Mouse (Mus musculus) CH12.LX (cell line): ENCODE measurements around the gene Ets2. TPM values are rescaled to one million over a fixed set of nuclear protein-coding genes. Genes with fewer than 3 reads are reported as not detected.

ENCODE experiments used
- DNase-seq: peaks from one replicate; pipeline ENCODE4 v3.0.0-alpha.2; 2013; ENCODE audit errors: extremely low read depth
- H3K27ac ChIP-seq: 2 replicates; pipeline ENCODE4 v1.5.1; 2012; ENCODE audit warnings: low read depth, mild to moderate bottlenecking, control low read depth, moderate library complexity; ENCODE audit not compliant: insufficient read depth
- H3K27me3 ChIP-seq: replicated peaks from 2 replicates; pipeline ENCODE3; 2012; ENCODE audit warnings: inconsistent platforms
- H3K36me3 ChIP-seq, 2 experiments: replicated peaks in 1 of 2; 2 replicates each; pipeline versions ENCODE3 to v1.6.1; 2012; ENCODE audit warnings: inconsistent platforms in 1 of 2, low read length in 1 of 2, mild to moderate bottlenecking in 1 of 2, mixed read lengths in 1 of 2, moderate library complexity in 1 of 2; ENCODE audit not compliant: control insufficient read depth in 1 of 2, insufficient read depth in 1 of 2
- H3K4me1 ChIP-seq, 2 experiments: 2 replicates each; pipeline ENCODE4 v1.6.1; 2012; ENCODE audit warnings: inconsistent platforms in 1 of 2, moderate library complexity in 1 of 2; ENCODE audit not compliant: insufficient read depth in 2 of 2, control insufficient read depth in 1 of 2
- H3K4me2 ChIP-seq: 2 replicates; pipeline ENCODE4 v1.6.1; 2012; ENCODE audit warnings: low read depth, mild to moderate bottlenecking, control low read depth; ENCODE audit not compliant: poor library complexity, insufficient read depth, severe bottlenecking
- H3K4me3 ChIP-seq, 3 experiments: fragments of 150-350 bp in 1 of 3; sonication (generic) in 1 of 3; replicated peaks in 1 of 3; 2 replicates each; pipeline versions ENCODE3 to v1.5.1; 2011 to 2012; ENCODE audit warnings: low read depth in 2 of 3, low read length in 2 of 3, mild to moderate bottlenecking in 2 of 3, moderate library complexity in 2 of 3, control low read depth in 1 of 3, improper control_type of control experiment in 1 of 3, inconsistent platforms in 1 of 3, mixed read lengths in 1 of 3; ENCODE audit not compliant: poor library complexity in 1 of 3
- H3K79me2 ChIP-seq: replicated peaks from 2 replicates; pipeline ENCODE4 v1.6.1; 2012; ENCODE audit warnings: mild to moderate bottlenecking, moderate library complexity; ENCODE audit not compliant: control insufficient read depth, poor library complexity, insufficient read depth, severe bottlenecking; ENCODE audit errors: extremely low read depth
- H3K9ac ChIP-seq: 2 replicates; pipeline ENCODE4 v1.6.1; 2012; ENCODE audit warnings: low read depth, mild to moderate bottlenecking, control low read depth, moderate library complexity; ENCODE audit not compliant: insufficient read depth
- H3K9me3 ChIP-seq: replicated peaks from 2 replicates; pipeline ENCODE3; 2012; ENCODE audit warnings: low read length, inconsistent platforms, mixed read lengths
- E2F4 ChIP-seq: IDR thresholded peaks from 2 replicates; pipeline ENCODE4 v1.6.1; 2011; ENCODE audit warnings: low read depth, low read length, improper control_type of control experiment; ENCODE audit not compliant: insufficient replicate concordance
- ETS1 ChIP-seq: conservative IDR thresholded peaks from 2 replicates; pipeline ENCODE4 v1.6.1; 2012; ENCODE audit warnings: low read depth, mild to moderate bottlenecking, inconsistent platforms, low read length, improper control_type of control experiment, moderate library complexity
- GABPA ChIP-seq: IDR thresholded peaks from 2 replicates; pipeline ENCODE4 v1.6.1; 2012; ENCODE audit warnings: low read depth, low read length, improper control_type of control experiment, inconsistent platforms; ENCODE audit not compliant: insufficient replicate concordance
- HCFC1 ChIP-seq: IDR thresholded peaks from 2 replicates; pipeline ENCODE4 v1.6.1; 2012; ENCODE audit warnings: low read depth, mild to moderate bottlenecking, inconsistent platforms, low read length, improper control_type of control experiment
- IRF4 ChIP-seq: IDR thresholded peaks from 2 replicates; pipeline ENCODE4 v1.6.1; 2014; ENCODE audit warnings: low read depth, mild to moderate bottlenecking, inconsistent platforms, low read length, improper control_type of control experiment
- MAX ChIP-seq: IDR thresholded peaks from 2 replicates; pipeline ENCODE4 v1.6.1; 2011; ENCODE audit warnings: low read length, improper control_type of control experiment
- MAZ ChIP-seq: IDR thresholded peaks from 2 replicates; pipeline ENCODE4 v1.6.1; 2012; ENCODE audit warnings: low read depth, mild to moderate bottlenecking, inconsistent platforms, low read length, improper control_type of control experiment, moderate library complexity
- MEF2A ChIP-seq: IDR thresholded peaks from 2 replicates; pipeline ENCODE4 v1.6.1; 2014; ENCODE audit warnings: low read depth, mild to moderate bottlenecking, inconsistent platforms, low read length, improper control_type of control experiment, borderline replicate concordance
- NELFE ChIP-seq: IDR thresholded peaks from 2 replicates; pipeline ENCODE4 v1.6.1; 2011; ENCODE audit warnings: low read depth, low read length, improper control_type of control experiment
- NRF1 ChIP-seq: IDR thresholded peaks from 2 replicates; pipeline ENCODE4 v1.6.1; 2014; ENCODE audit warnings: low read depth, mild to moderate bottlenecking, inconsistent platforms, low read length, improper control_type of control experiment, moderate library complexity
- POLR2A ChIP-seq: IDR thresholded peaks from 2 replicates; pipeline ENCODE4 v1.6.1; 2011; ENCODE audit warnings: low read depth, mild to moderate bottlenecking, improper control_type of control experiment, low read length
- POLR2AphosphoS2 ChIP-seq: IDR thresholded peaks from 2 replicates; pipeline ENCODE4 v1.6.1; 2011; ENCODE audit warnings: low read depth, low read length, improper control_type of control experiment
- RAD21 ChIP-seq: IDR thresholded peaks from 2 replicates; pipeline ENCODE4 v1.6.1; 2011; ENCODE audit warnings: low read depth, mild to moderate bottlenecking, low read length, improper control_type of control experiment, moderate library complexity
- RCOR1 ChIP-seq: conservative IDR thresholded peaks from 2 replicates; pipeline ENCODE4 v1.6.1; 2012; ENCODE audit warnings: low read depth, mild to moderate bottlenecking, inconsistent platforms, low read length, improper control_type of control experiment
- SIN3A ChIP-seq: IDR thresholded peaks from 2 replicates; pipeline ENCODE4 v1.6.1; 2012; ENCODE audit warnings: low read length, improper control_type of control experiment, inconsistent platforms
- TBP ChIP-seq: conservative IDR thresholded peaks from 2 replicates; pipeline ENCODE4 v1.6.1; 2011; ENCODE audit warnings: low read depth, low read length, improper control_type of control experiment
- UBTF ChIP-seq: IDR thresholded peaks from 2 replicates; pipeline ENCODE4 v1.6.1; 2012; ENCODE audit warnings: low read depth, mild to moderate bottlenecking, inconsistent platforms, low read length, improper control_type of control experiment, moderate library complexity
- USF1 ChIP-seq: IDR thresholded peaks from 2 replicates; pipeline ENCODE4 v1.6.1; 2014; ENCODE audit warnings: low read depth, mild to moderate bottlenecking, inconsistent platforms, low read length, improper control_type of control experiment
- USF2 ChIP-seq: conservative IDR thresholded peaks from 2 replicates; pipeline ENCODE4 v1.6.1; 2011; ENCODE audit warnings: low read depth, low read length, improper control_type of control experiment
- ZC3H11A ChIP-seq: IDR thresholded peaks from 2 replicates; pipeline ENCODE4 v1.6.1; 2012; ENCODE audit warnings: low read depth, mild to moderate bottlenecking, inconsistent platforms, low read length, improper control_type of control experiment
- ZKSCAN1 ChIP-seq: IDR thresholded peaks from 2 replicates; pipeline ENCODE4 v1.6.1; 2012; ENCODE audit warnings: low read depth, inconsistent platforms, low read length, improper control_type of control experiment, borderline replicate concordance
- ZMIZ1 ChIP-seq: IDR thresholded peaks from 2 replicates; pipeline ENCODE4 v1.6.1; 2012; ENCODE audit warnings: low read depth, mild to moderate bottlenecking, inconsistent platforms, low read length, improper control_type of control experiment
- dilution Hi-C: fragments of 300-500 bp; cut with MboI; formaldehyde crosslinking; loops from 2 replicates; pipeline ENCODE4 v1.14.3; 2020; ENCODE audit warnings: low sequenced_read_pairs; ENCODE audit not compliant: extremely low pct_unique_long_range_greater_than_20kb, extremely low pct_ligation_motif_present
- in situ Hi-C: fragments of 300-500 bp; cut with MboI; formaldehyde crosslinking; loops from 3 replicates; pipeline ENCODE4 v1.14.3; 2019; ENCODE audit warnings: low sequenced_read_pairs, low pct_ligation_motif_present, low pct_unique_long_range_greater_than_20kb, mixed read lengths
- polyA plus RNA-seq: library from polyadenylated mRNA; unstranded; fragments of >175 nt; gene quantifications from 2 replicates; pipeline ENCODE4 v1.2.1, GENCODE M21; 2012; ENCODE audit warnings: low read depth; ENCODE audit not compliant: insufficient read length
- total RNA-seq, 2 experiments: library from RNA; depleted of rRNA; stranded (reverse); fragments of 300-350 nt in 1 of 2; fragments of >200 nt in 1 of 2; gene quantifications; 2 replicates each; pipeline ENCODE4 v1.2.3; 2012 to 2014

Gene Ets2
- total and polyA plus RNA-seq, 3 experiments = 42.0 to 51.2 (median 43.2) TPM

- no peaks in the 10 kb centered on the region for H3K36me3 ChIP-seq
- DNase-seq = no peak
- in situ Hi-C loops = loop anchor here (10.0 kb wide), 1 partner anchor 291 kb away; no protein-coding TSS in a partner anchor
- dilution Hi-C loops = no loop called here
- H3K4me1 ChIP-seq = peaks cover 3 to 7% of the 10 kb centered on the region in 2 experiments; a peak in 3 of 4 replicates
- H3K4me3 ChIP-seq = no peak overlapping the region
- peaks cover 10% of the 10 kb centered on the region for H3K9me3 ChIP-seq
- H3K27ac ChIP-seq = no peak overlapping the region
- no peak for TF ChIP-seq UBTF
- TF ChIP-seq USF1 = no peak
- no peak overlapping the region for H3K4me2 ChIP-seq
- no peaks in the 10 kb centered on the region for H3K79me2 ChIP-seq
- H3K27me3 ChIP-seq = no peaks in the 10 kb centered on the region
- no peak overlapping the region for H3K9ac ChIP-seq
These were observed 47.7 kb upstream of the Ets2 start for GRCm38 (mm10) chr16:95654204-95654611.

DNA sequence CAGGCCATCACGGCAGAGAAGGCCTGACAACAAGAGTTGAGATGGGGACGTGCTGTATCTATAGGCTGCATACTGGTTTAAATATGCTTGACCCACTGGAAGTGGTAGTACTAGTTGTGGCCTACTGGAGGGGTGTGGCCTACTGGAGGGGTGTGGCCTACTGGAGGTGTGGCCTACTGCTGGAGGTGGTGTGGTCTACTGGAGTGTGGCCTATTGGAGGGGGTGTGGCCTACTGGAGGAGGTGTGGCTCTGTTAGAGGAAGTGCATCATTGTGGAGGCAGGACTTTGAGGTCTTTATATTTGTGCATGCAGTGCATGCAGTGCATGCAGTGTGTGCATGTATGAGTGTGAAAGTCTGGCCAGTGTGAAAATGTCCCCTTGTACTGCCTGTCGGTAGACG lies 45.3 kb upstream of the Ets2 start:
- Histone ChIP-seq H3K27ac (no peak overlapping the region), H3K4me3 (no peak overlapping the region), H3K36me3 (no peaks in the 10 kb centered on the region), H3K79me2 (no peaks in the 10 kb centered on the region), H3K4me2 (no peak overlapping the region), H3K4me1 (peaks cover 2 to 9% of the 10 kb centered on the region in 2 experiments; a peak in 2 of 4 replicates), H3K27me3 (no peaks in the 10 kb centered on the region), H3K9ac (no peak overlapping the region), H3K9me3 (peaks cover 10% of the 10 kb centered on the region)
- TF ChIP-seq ZC3H11A (no peak), ZMIZ1 (no peak), SIN3A (no peak), HCFC1 (no peak), POLR2A (no peak), NELFE (no peak), TBP (no peak), ZKSCAN1 (no peak), IRF4 (no peak), MEF2A (no peak), RCOR1 (no peak), RAD21 (no peak), MAZ (no peak), POLR2AphosphoS2 (no peak), E2F4 (no peak), MAX (no peak), ETS1 (no peak), GABPA (no peak), NRF1 (no peak), USF2 (no peak)
- dilution Hi-C loops (no loop called here), in situ Hi-C loops (loop anchor here (10.0 kb wide), 1 partner anchor 288 kb away; no protein-coding TSS in a partner anchor)
- DNase-seq = peak; percentile 33
